Mouse (Mus musculus): ENCODE data around the gene Lamp5. TPM values are rescaled to one million over a fixed set of nuclear protein-coding genes. Genes with fewer than 3 reads are reported as not detected.

Gene Lamp5
- polyA plus RNA-seq, 1 experiment from 2014 or later, result 2.0 TPM

DNA sequence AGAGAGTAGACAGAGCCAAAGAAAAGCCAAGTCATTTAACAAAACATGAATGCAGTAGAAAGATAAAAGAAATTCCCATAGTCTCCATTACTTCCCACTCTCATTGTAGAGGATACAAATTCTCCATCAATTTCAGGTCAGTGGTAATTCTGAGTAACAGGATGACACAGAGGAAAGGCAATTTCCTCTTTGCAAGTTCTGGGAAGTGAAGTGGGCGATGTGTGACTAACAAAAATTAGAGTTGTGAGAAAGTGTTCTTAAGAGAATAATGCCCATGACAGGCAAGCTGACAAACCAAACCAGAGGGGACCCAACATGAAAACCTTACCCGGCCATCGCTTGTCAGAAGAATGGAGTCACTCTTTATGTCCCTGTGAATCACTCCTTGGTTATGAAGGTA, 45.1 kb downstream of the Lamp5 start:
- no peak for ATAC-seq
- no peaks in the 10 kb centered on the region for H3K9me3 ChIP-seq (replicated peaks)
- no peak overlapping the region for H3K27ac ChIP-seq
- no peaks in the 10 kb centered on the region for H3K4me1 ChIP-seq
- no peak overlapping the region for H3K4me3 ChIP-seq
- H3K4me2 ChIP-seq, result no peak overlapping the region
- whole genome bisulfite sequencing, result 95% methylated on average over 3 of the region's 3 CpGs
- H3K36me3 ChIP-seq (ENCODE audit: poor library complexity, severe bottlenecking), result no peaks in the 10 kb centered on the region; the same call in 1 of the 2 replicates
- no peak overlapping the region for H3K9ac ChIP-seq
- no peaks in the 10 kb centered on the region for H3K27me3 ChIP-seq

DNA sequence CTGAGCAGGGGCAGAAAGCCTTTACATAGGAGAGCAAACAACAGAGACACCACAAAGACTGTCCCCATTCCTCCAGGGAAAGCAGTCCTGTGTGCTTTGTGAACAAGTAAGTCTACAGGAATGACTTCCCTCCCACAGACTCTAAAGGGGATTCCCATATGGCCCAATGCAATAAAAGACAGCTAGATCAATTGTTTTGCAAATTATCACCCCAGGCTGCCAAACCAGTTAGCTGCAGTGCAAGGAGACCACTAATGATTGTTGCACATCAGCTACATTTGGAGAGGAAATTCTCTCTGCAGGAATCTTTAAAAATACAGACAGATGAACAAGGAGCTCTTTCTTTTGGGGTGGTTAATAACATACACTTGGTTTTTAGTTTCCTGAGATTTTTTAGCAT, 55.6 kb downstream of the Lamp5 start:
- Histone ChIP-seq H3K4me1 (peaks cover 33% of the 10 kb centered on the region), H3K9me3 (replicated peaks) (no peaks in the 10 kb centered on the region), H3K4me3 (no peak overlapping the region), H3K27ac (peak overlapping the region; percentile 89), H3K9ac (no peak overlapping the region), H3K27me3 (no peaks in the 10 kb centered on the region), H3K36me3 (ENCODE audit: poor library complexity, severe bottlenecking) (no peaks in the 10 kb centered on the region), H3K4me2 (peak overlapping the region; percentile 33; the same call in 1 of the 2 replicates)
- peak; percentile 55 for ATAC-seq

DNA sequence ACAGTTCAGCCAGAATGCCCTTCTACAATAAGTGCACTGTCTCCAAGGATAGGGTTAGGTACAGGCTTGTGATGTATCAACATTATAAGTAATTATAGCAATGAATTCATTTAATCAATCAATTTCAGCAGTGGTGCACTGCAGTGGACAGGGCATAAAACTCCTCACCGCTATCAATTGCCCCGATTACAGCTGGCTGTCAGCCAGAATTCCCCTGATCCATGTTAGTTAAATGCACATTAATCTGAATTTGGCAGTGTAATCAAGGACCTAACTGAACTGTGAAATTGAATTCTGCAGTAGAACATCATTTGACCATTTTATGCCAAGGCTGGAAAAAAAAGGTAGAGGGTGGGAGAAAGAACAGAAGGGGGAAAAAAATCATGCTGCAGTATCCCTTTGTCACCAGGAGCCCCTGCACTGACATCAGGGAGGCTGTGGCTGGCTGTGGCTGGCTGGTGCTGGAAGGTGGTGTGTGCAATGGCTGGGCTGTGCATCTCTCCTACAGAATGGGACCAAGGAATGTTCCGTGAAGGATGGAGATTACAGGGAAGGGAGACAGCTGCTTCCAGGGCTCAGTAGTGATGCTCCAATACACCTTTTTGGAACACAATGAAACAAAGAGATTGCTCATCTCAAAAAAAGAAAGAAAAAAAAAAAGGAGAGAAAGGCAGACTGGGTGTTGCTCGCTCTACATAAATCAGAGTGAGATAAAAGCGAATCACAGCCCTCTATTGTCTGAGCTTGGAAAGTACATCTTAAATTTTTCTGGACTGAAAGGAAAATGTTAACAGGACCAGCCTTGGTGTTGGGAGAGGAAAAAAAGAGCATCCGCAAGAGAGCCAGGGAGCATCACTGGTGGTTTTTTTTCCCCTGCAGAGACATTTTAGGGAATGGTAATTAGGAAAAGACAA, 56.3 kb downstream of the Lamp5 start:
- Histone ChIP-seq H3K36me3 (ENCODE audit: poor library complexity, severe bottlenecking) (no peaks in the 10 kb centered on the region), H3K9ac (peak overlapping the region; percentile 19; the same call in 1 of the 2 replicates), H3K4me1 (peaks cover 33% of the 10 kb centered on the region), H3K27me3 (no peaks in the 10 kb centered on the region), H3K4me3 (no peak overlapping the region), H3K9me3 (replicated peaks) (no peaks in the 10 kb centered on the region), H3K27ac (peak overlapping the region; percentile 89), H3K4me2 (peak overlapping the region; percentile 39)
- peak; percentile 93 for ATAC-seq
- 6% methylated on average over 6 of the region's 6 CpGs for WGBS

DNA sequence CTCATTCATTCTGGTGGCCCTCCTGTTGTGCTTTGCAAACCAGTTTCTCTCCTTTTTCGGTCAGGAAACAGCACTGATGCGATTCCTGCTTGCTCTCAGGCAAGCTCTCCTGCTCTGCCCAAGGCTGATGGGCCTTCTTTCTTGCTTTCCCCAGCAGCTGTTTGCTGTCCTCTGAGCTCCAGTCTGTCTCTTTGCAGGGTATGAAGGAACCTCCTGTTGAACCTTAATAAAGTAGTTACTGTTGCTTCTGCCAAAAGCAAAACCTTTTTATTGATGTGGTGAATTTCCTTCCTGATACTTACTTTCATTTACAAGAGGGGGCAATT, 57.0 kb downstream of the Lamp5 start:
- Histone ChIP-seq H3K9ac (0 out of 2 replicates have a peak overlapping the region, but pooled peaks have one; percentile 19), H3K4me1 (peaks cover 33% of the 10 kb centered on the region), H3K9me3 (replicated peaks) (no peaks in the 10 kb centered on the region), H3K36me3 (ENCODE audit: poor library complexity, severe bottlenecking) (no peaks in the 10 kb centered on the region), H3K4me3 (no peak overlapping the region), H3K27ac (peak overlapping the region; percentile 89), H3K27me3 (no peaks in the 10 kb centered on the region), H3K4me2 (peak overlapping the region; percentile 39; the same call in 1 of the 2 replicates)
- peak; percentile 28 for ATAC-seq
- 6% methylated on average over 2 of the region's 2 CpGs for WGBS

DNA sequence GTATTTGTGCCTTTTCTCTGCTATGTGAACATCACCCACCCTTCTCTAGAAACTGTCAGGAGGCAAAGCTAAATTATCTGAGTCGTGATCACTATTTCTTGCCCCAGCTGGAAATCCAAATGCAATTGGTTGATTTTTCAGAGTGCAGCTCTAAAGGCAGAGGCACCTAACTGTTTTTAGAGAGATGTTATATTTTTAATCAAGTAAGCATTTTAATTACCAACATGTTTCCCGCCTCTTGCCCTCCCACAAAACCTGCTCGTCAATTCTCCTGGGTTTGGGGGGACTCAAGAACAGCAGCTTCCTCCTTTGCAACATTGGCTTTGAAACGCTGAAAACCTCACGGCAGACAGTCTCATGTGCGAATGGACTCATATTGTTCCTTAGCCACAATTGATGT, 61.3 kb downstream of the Lamp5 start:
- H3K36me3 ChIP-seq (ENCODE audit: poor library complexity, severe bottlenecking), result no peaks in the 10 kb centered on the region
- no peak overlapping the region for H3K9ac ChIP-seq
- H3K4me1 ChIP-seq, result peaks cover 19% of the 10 kb centered on the region
- WGBS, result 67% methylated on average over 6 of the region's 6 CpGs
- no peak overlapping the region for H3K4me3 ChIP-seq
- H3K9me3 ChIP-seq (replicated peaks), result no peaks in the 10 kb centered on the region
- no peak overlapping the region for H3K27ac ChIP-seq
- H3K27me3 ChIP-seq, result no peaks in the 10 kb centered on the region
- ATAC-seq, result no peak
- no peak overlapping the region for H3K4me2 ChIP-seq

DNA sequence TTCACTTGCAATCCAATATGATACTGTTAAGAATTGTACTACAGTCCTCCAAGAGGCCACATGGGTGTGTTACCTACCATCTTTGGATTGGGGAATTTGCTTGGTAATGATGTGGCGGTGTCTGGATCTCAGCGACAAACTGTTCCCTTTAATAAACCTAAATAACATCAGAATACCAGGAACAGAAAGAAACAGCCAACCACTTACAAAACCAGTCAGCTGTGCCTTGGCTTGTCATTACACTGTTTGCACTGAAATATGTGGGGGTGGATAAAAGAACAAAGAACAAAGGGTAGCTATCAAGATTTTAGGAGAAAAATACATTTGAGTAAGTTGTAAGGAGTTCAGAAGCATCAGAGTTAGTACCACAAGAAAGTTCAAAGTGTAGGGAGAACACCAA, 66.0 kb downstream of the Lamp5 start:
- Histone ChIP-seq H3K4me3 (no peak overlapping the region), H3K27me3 (no peaks in the 10 kb centered on the region), H3K4me2 (no peak overlapping the region), H3K27ac (no peak overlapping the region), H3K9ac (no peak overlapping the region), H3K4me1 (no peaks in the 10 kb centered on the region; the same call in 1 of the 2 replicates), H3K36me3 (ENCODE audit: poor library complexity, severe bottlenecking) (no peaks in the 10 kb centered on the region), H3K9me3 (replicated peaks) (no peaks in the 10 kb centered on the region)
- ATAC-seq, result no peak
- WGBS, result 99% methylated on average over 2 of the region's 2 CpGs
